Mouse (Mus musculus) E14TG2a.4 (cell line): ENCODE measurements around the gene Tgfbr1.

Experiments used
- CTCF ChIP-seq: conservative IDR thresholded peaks from 2 replicates; pipeline ENCODE4 v1.5.1; 2014; ENCODE audit warnings: low read length
- NANOG ChIP-seq: IDR thresholded peaks from 2 replicates; pipeline ENCODE4 v1.6.1; 2014; ENCODE audit warnings: borderline replicate concordance, low read length, mixed read lengths
- POU5F1 ChIP-seq: IDR thresholded peaks from 2 replicates; pipeline ENCODE4 v1.6.1; 2014; ENCODE audit warnings: low read length, borderline replicate concordance

DNA sequence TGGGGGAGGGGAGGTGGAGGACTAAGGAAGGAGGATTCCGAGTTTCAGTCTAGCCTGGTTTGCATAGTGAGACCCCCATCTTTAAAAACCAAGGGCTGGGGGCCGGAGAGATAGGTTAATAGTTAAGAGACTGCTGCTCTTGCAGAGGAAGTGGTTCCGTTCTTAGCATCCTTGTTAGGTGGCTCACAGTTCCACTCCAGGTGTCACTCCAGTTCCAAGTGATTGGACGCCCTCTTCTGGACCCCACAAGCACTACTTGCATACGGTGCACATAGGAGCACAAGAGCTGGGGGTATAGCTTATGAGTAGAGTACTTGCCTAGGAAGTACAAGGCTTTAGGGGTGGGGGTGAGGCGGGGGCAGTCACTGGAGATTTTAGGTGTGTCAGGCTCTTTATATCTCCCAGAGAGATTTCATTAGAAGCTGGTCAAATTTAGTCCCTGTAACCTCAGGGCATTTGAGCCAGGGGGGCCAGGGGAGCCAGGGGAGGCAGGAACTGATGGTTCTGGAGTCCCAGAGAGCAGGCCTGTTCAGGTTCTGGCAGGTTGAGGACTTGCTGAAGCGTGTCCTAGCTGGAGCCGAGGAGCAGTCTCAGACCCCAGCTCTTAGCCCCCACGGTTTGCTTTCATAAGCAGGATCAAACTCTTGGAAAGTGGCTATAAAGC is 1.5 kb upstream of the Tgfbr1 start:
- no peak for TF ChIP-seq POU5F1
- TF ChIP-seq CTCF: peak; percentile 19
- no peak for TF ChIP-seq NANOG
